Mouse (Mus musculus) leukemia stem cell, adult 10-12 weeks (primary cell): Measurements from ENCODE around the gene Racgap1. TPM values are rescaled to one million over a fixed set of nuclear protein-coding genes. Genes with fewer than 3 reads are reported as not detected.

ENCODE experiments used
- polyA plus RNA-seq: library from polyadenylated mRNA; stranded (reverse); fragments of >175 nt; gene quantifications from 2 replicates; pipeline ENCODE4 v1.2.3, GENCODE M21; 2012; ENCODE audit warnings: low replicate concordance

The Racgap1 gene
- polyA plus RNA-seq: 3.3 and 14.9 TPM in 2 replicates

DNA sequence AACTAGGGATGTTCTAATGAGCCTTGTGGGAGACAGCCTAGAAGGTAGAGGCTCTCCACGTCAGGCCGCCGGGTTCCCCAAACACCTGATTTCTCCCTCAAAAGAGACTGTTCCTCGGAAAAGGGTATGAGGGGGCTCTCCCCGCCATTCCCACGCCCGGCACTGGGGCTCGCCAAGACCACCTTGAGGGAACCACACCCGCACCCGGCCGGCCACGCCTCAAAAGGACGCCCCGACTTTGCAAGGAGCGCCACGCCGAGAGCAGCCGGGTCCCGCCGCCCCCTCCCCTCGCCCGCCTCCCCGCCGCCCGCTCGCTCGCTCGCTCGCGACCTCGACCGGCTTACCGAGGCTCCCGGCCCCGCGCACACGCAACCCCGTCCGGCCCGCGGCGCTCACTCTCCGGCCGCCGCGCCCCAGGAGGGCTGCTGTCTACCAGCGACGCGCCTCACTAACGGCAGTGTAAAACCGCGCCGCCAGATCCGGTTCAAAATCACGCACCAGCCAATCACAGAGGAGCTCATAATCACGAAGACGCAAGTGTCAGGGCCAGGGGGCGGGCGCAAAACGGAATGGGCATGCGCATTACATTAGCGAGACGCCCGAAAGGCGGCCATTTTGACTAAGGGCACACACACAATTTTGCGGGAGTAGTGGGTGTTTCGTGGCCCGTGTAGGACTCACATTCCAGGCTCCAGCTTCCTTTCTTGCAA lies at the start of gene Racgap1:
Gene Racgap1 (minus strand): TSS at position 494 of the 710 bp plus-strand sequence.

DNA sequence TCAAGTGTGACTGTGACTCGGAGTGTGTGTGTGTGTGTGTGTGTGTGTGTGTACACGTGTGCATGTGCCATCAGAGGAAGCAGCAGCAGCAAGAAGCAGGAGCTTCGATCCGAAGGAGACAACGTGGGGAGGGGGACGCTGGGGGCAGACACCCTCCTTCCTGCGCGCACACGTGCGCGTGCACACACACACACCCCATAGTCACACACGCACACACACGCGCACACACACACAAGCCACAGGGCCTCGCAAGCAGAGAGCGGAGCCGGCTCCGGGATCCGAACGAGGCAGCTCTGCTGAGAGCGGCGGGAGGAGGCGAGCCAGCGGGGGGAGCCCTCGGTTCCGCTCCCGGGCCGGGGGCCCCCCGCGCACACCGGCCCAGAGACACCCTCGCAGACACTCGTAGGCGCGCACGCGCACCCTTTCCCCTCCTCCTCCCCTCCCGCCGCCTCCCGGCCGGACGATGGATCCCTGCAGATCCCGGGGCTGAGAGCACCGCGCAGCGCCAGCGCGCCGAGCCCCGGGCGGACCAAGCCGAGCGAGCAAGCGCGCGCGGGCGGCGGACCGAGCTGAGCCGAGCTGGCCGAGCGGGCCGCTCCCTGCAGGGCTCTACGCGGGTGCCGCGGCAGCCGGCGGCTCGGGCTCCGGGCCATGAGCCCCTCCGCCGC lies 18.8 kb upstream of the Racgap1 start, which contains the start of gene Asic1:
Gene Asic1 (plus strand): TSS at position 215 of the 668 bp plus-strand sequence.

DNA sequence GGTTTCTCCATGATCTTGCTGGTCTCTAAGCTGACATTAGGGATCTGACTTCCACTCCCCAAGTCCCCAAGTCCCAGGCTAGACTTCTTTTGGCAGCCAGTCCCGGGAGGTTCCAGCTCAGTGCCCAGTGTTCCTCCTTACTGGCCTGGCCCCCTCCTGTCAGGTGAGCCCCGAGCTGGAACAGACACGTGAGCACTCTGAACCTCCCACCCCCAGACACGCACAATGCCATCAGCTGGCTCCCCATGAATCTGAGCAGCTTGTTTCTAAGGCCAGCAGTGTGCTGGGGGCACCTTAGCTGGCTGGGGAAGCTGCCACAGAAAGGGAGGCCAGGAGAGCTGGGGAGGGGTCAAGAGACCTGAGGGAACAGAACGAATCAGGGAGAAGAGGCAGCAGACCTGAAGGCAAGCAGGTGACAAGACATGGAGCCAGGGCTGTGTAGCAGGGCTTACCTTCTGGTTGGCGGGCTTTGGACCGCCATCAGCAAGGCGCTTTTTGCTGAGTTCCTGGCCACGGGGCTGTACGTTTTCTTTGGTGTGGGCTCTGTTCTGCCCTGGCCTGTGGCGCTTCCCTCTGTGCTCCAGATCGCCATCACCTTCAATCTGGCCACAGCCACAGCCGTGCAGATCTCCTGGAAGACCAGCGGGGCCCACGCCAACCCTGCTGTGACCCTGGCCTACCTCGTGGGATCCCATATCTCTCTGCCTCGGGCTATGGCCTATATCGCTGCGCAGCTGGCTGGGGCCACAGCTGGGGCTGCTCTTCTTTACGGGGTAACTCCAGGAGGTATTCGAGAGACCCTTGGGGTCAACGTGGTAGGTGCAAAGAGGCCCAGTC lies 50.3 kb downstream of the Racgap1 start, which contains the start of gene Aqp6:
Gene Aqp6 (plus strand): TSS at position 415 of the 837 bp plus-strand sequence.

DNA sequence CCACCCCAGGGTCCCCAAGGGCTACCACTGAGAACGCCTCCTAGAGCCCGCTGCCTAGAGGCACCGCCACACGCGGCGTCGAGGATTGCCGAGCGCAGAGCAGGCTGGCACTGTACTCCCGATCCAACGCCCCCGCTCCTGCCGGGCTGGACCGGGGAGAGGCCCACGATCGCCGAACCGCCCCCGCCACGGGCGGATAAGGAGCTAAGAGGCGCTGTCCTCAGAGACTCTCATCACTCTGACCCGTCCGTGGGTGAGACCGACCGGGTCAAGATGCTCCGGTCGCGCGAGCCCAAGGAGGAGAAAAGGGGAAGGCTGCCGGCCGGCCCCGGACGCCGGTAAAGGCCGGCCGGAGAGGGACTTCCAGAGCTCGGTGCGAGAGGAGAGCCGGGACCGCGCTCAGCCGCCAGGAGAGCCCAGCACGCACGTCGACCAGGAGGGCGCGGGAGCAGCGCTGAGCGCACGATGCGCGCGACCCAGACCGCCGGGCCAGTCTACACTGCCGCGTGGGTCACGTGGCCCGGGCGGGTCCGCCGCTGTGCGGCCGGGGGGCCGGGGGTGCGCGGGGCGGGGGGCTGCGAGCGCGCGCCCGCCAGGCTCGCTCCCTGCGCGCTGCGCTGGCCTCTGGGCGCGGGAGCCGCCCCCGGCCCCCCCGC lies 60.9 kb downstream of the Racgap1 start, which contains the start of gene Aqp5:
Gene Aqp5 (plus strand): TSS at position 354 of the 656 bp plus-strand sequence.

DNA sequence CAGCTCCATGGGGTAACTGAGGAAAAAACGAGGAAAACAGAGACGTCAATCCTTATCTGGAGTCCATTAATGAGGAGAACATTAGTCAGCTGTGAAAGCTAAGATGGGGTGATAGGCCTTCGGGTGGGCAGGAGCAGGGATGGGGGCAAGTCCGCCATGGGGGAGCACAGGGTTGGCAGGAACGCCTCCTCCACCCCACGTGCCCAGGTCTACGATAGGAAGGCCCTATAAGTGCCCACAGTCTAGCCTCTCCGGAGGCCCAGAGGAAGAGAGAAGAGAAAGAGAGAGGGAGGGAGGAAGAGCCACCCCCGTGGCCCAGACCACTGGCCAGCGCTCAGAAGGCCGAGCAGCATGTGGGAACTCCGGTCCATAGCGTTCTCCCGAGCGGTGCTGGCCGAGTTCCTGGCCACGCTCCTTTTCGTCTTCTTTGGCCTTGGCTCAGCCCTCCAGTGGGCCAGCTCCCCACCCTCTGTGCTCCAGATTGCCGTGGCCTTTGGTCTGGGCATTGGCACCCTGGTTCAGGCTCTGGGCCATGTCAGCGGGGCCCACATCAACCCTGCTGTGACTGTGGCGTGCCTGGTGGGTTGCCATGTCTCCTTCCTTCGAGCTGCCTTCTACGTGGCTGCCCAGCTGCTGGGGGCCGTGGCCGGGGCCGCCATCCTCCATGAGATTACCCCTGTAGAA lies 72.5 kb downstream of the Racgap1 start, which contains the start of gene Aqp2:
Gene Aqp2 (plus strand): TSS at position 254 of the 684 bp plus-strand sequence.

Other genes starting within 250 kb of the Racgap1 start
- gene Nckap5l, start 193.9 kb downstream of the Racgap1 start, polyA plus RNA-seq: 6.2 and 9.8 TPM in 2 replicates
- gene Bcdin3d, start 176.9 kb downstream of the Racgap1 start, polyA plus RNA-seq: 3.8 and 5.3 TPM in 2 replicates
- gene Faim2, start 123.5 kb downstream of the Racgap1 start, polyA plus RNA-seq: 0.01 TPM in 1 of 2 replicates, not detected in the other
- 0.17 TPM in 1 of 2 replicates, not detected in the other for gene Aqp2, start 72.6 kb downstream of the Racgap1 start, polyA plus RNA-seq
- not detected in 2 replicates for gene Aqp5, start 60.9 kb downstream of the Racgap1 start, polyA plus RNA-seq
- not detected in 2 replicates for gene Aqp6, start 50.3 kb downstream of the Racgap1 start, polyA plus RNA-seq
- not detected in 2 replicates for gene Asic1, start 18.7 kb upstream of the Racgap1 start, polyA plus RNA-seq
- gene Smarcd1, start 50.5 kb upstream of the Racgap1 start, polyA plus RNA-seq: 27.7 and 29.8 TPM in 2 replicates
- gene Gm17349, start 53.8 kb upstream of the Racgap1 start, polyA plus RNA-seq: 10.0 and 21.9 TPM in 2 replicates
- 8.1 and 8.8 TPM in 2 replicates for gene Gpd1, start 65.9 kb upstream of the Racgap1 start, polyA plus RNA-seq
- 26.9 and 33.0 TPM in 2 replicates for gene Cox14, start 74.0 kb upstream of the Racgap1 start, polyA plus RNA-seq
- gene Cers5, start 121.2 kb upstream of the Racgap1 start, polyA plus RNA-seq: 1.6 and 2.9 TPM in 2 replicates
- 1.0 and 2.6 TPM in 2 replicates for gene Lima1, start 223.8 kb upstream of the Racgap1 start, polyA plus RNA-seq